Mouse (Mus musculus): ENCODE measurements around the gene Dnah17. TPM values are rescaled to one million over a fixed set of nuclear protein-coding genes. Genes with fewer than 3 reads are reported as not detected.

Gene Dnah17
- polyA plus RNA-seq, 1 experiment from 2014 or later = 0.23 TPM

DNA sequence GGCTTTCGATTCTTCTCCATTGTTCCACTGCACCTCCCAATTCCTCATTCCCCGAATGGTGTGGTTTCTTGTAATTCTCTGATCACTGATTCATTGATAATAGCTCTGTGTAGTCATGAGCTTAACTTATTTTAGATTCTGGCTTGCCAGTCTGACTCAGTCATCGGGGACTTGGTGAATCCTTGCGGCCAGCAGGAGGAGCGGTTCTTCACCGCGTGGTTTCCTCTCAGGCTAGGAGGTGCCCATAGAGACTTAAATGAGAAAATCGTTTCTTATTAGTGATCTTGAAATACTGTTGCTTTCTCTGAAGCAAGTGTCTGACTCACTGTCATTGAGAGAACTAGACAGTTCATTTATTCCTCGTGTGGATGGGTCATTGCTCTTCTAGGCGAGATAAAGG, 140.5 kb downstream of the Dnah17 start:
- H3K9me3 ChIP-seq = no peaks in the 10 kb centered on the region
- WGBS = 48% methylated on average over 10 of the region's 10 CpGs
- peaks cover 67% of the 10 kb centered on the region for H3K4me1 ChIP-seq (replicated peaks)

DNA sequence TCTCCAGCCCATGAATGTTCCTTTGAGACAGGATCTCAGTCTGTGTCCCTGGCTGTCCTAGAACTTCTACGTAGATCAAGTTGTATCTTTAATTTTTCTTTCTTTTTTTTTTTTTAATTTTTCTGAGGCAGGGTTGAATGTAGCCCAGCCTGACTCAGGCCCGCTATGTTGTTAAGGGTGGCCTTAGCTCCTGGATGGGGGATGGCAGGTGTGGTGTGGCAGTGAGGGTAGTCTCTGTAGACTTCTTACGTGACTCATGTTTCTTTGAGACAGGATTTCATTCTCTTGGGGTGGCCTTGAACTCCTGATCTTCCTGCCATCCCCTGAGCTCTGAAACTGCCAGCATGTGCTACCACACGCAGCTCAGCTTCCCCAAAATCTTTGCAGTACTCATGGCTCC, 141.2 kb downstream of the Dnah17 start:
- H3K27ac ChIP-seq (replicated peaks) = no peak overlapping the region
- 88% methylated on average over 4 of the region's 4 CpGs for WGBS
- no peaks in the 10 kb centered on the region for H3K9me3 ChIP-seq
- H3K36me3 ChIP-seq = no peaks in the 10 kb centered on the region
- peaks cover 63% of the 10 kb centered on the region for H3K4me1 ChIP-seq (replicated peaks)
- H3K27me3 ChIP-seq = no peaks in the 10 kb centered on the region
- ATAC-seq (ENCODE audit: low FRiP score, low read depth) = no peak
- H3K4me3 ChIP-seq = no peak overlapping the region
- H3K4me2 ChIP-seq = no peak overlapping the region
- H3K9ac ChIP-seq = no peak overlapping the region

More for the DNA sequence above, 140.5 kb downstream of the Dnah17 start:
- H3K36me3 ChIP-seq = no peaks in the 10 kb centered on the region
- H3K27ac ChIP-seq (replicated peaks) = no peak overlapping the region
- H3K27me3 ChIP-seq = no peaks in the 10 kb centered on the region
- H3K4me2 ChIP-seq = no peak overlapping the region
- H3K4me3 ChIP-seq = no peak overlapping the region
- ATAC-seq (ENCODE audit: low FRiP score, low read depth) = no peak
- no peak overlapping the region for H3K9ac ChIP-seq

DNA sequence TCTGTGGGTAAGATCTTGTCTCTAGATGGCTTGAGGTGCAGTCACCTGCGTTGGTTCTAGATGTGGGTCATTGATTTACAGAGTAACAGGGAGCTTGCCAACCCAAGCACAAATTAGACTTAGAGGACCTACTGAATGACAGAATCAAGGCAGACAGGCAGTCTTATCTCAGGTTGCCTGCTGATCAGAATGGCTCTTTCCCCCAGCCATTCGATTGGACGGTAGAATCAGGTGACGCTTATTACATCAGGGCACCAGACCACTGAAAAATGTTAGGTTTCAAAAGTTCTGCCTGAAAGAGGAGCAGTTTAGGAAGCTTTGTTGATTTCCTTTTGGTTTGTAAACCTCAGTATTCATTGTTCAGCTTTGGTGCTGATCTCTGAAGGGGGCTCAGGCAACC, 142.5 kb downstream of the Dnah17 start:
- Histone ChIP-seq H3K27me3 (no peaks in the 10 kb centered on the region), H3K27ac (replicated peaks) (no peak overlapping the region), H3K4me2 (peak overlapping the region; percentile 70), H3K4me1 (replicated peaks) (peaks cover 56% of the 10 kb centered on the region), H3K36me3 (no peaks in the 10 kb centered on the region), H3K9ac (peak overlapping the region; percentile 77), H3K9me3 (no peaks in the 10 kb centered on the region), H3K4me3 (peak overlapping the region; percentile 72)
- ATAC-seq (ENCODE audit: low FRiP score, low read depth) = no peak
- 71% methylated on average over 4 of the region's 4 CpGs for WGBS

DNA sequence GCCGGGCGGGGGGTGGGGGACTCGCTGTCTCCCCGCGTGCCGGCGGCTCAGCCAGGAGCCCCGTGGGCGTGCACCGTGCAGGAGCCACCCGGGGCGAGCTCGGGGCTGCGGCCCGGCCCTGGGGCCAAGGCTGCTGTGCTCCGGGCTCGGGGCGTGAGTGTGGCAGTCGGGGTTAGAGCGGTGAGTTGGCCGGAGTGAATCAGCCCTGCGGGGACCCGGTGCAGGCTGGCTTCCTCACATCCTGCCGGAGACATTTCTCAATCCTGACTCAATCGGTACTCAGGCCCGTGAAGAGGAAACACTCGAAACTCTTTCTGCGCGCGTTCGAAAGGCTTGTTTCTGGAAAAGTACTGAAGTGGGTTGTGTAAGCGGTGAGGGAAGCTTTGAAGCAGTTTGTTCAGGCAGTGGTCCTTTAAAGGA, 143.4 kb downstream of the Dnah17 start:
- WGBS = under 1% methylated on average over 23 of the region's 32 CpGs
- Histone ChIP-seq H3K9ac (peak overlapping the region; percentile 77), H3K4me2 (peak overlapping the region; percentile 70), H3K27me3 (no peaks in the 10 kb centered on the region), H3K4me3 (peak overlapping the region; percentile 72), H3K36me3 (no peaks in the 10 kb centered on the region), H3K27ac (replicated peaks) (peak overlapping the region; percentile 90), H3K9me3 (no peaks in the 10 kb centered on the region), H3K4me1 (replicated peaks) (peaks cover 53% of the 10 kb centered on the region)
- peak; percentile 77 for ATAC-seq (ENCODE audit: low FRiP score, low read depth)

DNA sequence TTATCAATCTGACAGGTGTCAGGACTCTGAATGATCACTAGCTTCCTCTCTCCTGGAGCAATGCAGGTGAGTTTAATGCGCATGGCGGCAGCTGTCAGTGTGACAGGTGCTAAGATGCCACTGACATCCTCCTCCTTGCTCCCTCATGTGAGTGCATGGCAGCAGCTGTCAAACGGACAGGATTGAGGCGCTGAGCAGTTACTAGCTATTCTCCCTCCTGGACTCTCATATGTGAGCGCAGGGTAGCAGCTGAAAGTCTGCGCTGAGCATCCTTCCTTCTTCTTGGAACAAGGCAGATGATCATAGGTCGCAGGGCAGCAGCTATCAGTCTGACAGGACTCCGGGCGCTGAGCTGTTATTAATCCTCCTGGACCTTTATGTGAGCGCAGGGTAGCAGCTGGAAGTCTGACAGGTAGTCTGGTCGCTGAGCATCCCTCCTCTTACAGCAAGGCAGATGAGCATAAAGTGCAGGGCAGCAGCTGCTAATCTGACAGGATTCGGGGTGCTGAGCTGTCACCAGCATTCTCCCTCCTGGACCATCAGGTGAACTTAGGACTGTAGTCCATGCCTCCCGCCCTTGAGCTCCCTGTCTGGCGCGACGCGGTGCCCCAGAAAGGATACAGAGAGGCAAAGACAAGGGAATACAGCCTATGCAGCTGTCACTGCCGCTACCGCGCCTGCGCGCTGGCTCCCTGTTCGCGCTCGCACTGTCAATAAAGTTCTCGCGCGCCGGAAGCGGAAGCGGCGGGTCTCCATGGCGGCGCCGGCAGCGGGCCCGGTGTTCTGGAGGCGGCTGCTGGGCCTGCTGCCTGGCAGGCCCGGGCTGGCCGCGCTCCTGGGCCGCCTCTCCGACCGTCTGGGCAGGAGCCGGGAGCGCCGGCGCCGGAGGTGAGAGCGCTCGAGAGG, 144.1 kb downstream of the Dnah17 start, which contains the start of gene Pgs1:
Pgs1 (plus strand) TSS at position 167 of the 906 bp plus-strand sequence.
- Histone ChIP-seq H3K4me2 (peak within 1 kb of the TSS; percentile 70), H3K27me3 (no peaks in the 10 kb centered on the region), H3K27ac (replicated peaks) (peak within 1 kb of the TSS; percentile 90), H3K4me1 (replicated peaks) (peaks cover 48% of the 10 kb centered on the region), H3K9ac (peak within 1 kb of the TSS; percentile 77), H3K4me3 (peak within 1 kb of the TSS; percentile 72), H3K9me3 (no peaks in the 10 kb centered on the region), H3K36me3 (no peaks in the 10 kb centered on the region)
- ATAC-seq (ENCODE audit: low FRiP score, low read depth) = peak; percentile 92
- WGBS = 6% methylated on average over 48 of the region's 51 CpGs

DNA sequence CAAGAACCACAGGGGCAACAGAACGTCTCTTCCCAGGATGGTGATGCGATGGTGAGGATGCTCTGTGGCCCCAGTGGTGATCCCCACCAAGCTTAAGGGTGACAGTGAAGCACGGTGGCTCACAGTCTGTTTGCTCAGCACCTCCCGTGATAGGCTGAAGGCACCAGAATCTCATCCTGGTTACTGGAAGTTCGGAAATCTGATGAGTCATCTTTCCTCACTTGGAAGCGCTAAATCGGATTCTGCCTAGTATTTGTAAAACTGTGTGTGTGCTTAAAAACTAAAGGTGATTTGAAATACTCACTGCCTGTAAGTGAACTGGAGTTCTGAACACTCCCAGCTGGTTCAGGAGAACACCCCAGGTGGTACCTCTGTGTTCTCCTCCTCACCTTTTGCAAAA, 146.7 kb downstream of the Dnah17 start:
- Histone ChIP-seq H3K4me2 (no peak overlapping the region), H3K27me3 (no peaks in the 10 kb centered on the region), H3K4me1 (replicated peaks) (peaks cover 23% of the 10 kb centered on the region), H3K27ac (replicated peaks) (no peak overlapping the region), H3K9me3 (no peaks in the 10 kb centered on the region), H3K9ac (no peak overlapping the region), H3K4me3 (no peak overlapping the region), H3K36me3 (no peaks in the 10 kb centered on the region)
- WGBS = 73% methylated on average over 7 of the region's 7 CpGs
- no peak for ATAC-seq (ENCODE audit: low FRiP score, low read depth)

DNA sequence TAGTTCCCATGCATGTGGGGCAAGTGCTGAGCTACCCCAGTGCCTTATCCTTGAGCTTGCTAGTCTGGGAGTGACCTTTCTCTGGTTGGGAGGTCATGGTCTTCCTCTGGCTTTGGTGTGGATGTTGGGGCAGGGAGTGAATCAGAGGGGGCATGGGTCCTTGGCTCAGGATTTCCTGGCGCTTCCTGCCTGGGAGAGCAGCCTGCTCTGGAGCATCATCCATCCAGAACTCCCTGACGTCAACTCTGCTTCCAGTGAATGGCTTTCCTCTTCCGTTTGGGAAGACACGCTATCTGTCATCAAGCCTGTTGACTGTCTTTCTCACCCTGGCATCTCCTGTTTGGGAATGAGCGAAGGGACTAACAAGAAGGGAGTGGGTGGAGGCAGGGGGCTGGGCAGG, 148.0 kb downstream of the Dnah17 start:
- Histone ChIP-seq H3K9me3 (no peaks in the 10 kb centered on the region), H3K36me3 (no peaks in the 10 kb centered on the region), H3K4me2 (no peak overlapping the region), H3K4me3 (no peak overlapping the region), H3K27ac (replicated peaks) (no peak overlapping the region), H3K9ac (no peak overlapping the region), H3K27me3 (no peaks in the 10 kb centered on the region), H3K4me1 (replicated peaks) (peaks cover 10% of the 10 kb centered on the region)
- 81% methylated on average over 5 of the region's 5 CpGs for WGBS
- no peak for ATAC-seq (ENCODE audit: low FRiP score, low read depth)

DNA sequence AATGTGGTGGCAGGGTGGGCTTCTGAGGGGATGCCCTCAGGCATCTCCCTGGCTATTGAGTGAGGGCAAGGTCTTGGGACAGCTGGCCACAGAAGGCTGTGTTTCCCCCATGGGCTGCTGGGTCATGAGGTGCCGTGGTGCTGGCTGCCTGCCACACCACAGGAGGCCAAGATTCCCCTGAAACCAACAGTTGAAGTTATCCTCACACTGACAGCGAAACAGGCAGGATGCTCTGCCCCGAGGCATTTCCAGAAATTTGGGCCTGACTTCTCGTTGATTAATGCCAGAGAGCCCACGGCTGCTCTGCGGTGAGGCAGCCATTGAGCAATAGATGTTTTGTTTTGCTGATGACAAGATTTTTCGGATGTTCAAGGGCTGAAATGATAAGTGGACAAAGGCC, 151.0 kb downstream of the Dnah17 start:
- Histone ChIP-seq H3K27ac (replicated peaks) (no peak overlapping the region), H3K4me1 (replicated peaks) (peaks cover 20% of the 10 kb centered on the region), H3K4me3 (no peak overlapping the region), H3K9ac (no peak overlapping the region), H3K36me3 (no peaks in the 10 kb centered on the region), H3K27me3 (no peaks in the 10 kb centered on the region), H3K9me3 (no peaks in the 10 kb centered on the region), H3K4me2 (no peak overlapping the region)
- ATAC-seq (ENCODE audit: low FRiP score, low read depth) = no peak
- WGBS = 50% methylated on average over 7 of the region's 7 CpGs

DNA sequence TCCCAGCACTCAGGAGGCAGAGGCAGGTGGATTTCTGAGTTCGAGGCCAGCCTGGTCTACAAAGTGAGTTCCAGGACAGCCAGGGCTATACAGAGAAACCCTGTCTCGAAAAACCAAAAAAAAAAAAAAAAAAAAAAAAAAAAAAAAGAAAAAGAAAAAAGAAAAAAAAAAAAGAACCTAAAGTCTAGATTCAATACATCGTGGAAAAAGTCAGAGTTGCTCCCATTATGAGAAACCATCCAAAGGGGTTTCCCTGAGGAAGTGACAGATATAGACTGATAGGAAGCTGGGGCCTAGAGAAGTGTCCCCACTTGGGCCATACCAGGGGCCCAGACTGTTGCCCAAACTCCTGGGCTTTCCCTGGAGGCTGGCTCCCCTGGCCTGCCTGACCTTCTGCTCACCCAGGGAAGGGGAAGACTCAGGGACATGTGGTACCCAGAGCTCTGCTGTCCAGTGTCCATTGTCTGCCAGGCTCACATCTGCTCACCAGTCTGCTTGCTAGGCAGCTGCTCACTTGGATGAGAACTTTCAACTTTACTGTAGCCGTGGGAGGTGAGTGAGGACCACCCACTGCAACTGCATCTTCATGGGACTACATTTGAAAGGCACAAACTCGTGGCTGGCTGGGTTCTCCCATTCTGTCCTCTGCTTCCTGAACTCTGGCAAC, 152.6 kb downstream of the Dnah17 start:
- 56% methylated on average over 4 of the region's 5 CpGs for WGBS
- Histone ChIP-seq H3K27ac (replicated peaks) (no peak overlapping the region), H3K4me1 (replicated peaks) (peaks cover 20% of the 10 kb centered on the region), H3K9me3 (no peaks in the 10 kb centered on the region), H3K27me3 (no peaks in the 10 kb centered on the region), H3K36me3 (no peaks in the 10 kb centered on the region), H3K4me2 (no peak overlapping the region), H3K9ac (no peak overlapping the region), H3K4me3 (no peak overlapping the region)
- no peak for ATAC-seq (ENCODE audit: low FRiP score, low read depth)

DNA sequence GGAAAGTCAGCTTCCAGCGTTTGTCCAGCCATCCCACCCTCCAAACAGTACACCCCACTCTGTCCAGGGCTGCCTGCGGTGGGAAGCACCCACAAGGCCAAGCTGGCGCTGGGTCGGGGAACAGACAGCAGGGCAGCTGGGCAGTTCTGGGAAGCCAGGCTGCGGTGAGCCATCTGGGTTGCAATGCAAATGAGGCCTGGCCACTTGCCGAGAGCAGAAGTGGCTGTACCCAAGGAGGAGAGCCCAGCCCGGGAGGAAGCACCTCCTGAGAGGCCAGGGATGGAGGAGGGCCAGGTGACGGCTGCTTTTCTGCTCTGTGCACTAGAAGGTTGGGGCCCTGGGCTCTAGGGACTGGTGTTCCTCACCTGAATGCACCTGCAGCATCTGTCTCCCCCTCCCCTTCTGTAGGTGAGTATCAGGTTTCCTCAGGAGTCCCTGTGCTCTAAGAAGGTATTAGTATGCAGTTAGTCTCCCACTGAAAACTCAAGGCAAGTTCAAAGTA, 154.3 kb downstream of the Dnah17 start:
- peak overlapping the region; percentile 70 for H3K27ac ChIP-seq (replicated peaks)
- H3K9me3 ChIP-seq = no peaks in the 10 kb centered on the region
- H3K36me3 ChIP-seq = no peaks in the 10 kb centered on the region
- H3K9ac ChIP-seq = no peak overlapping the region
- no peak overlapping the region for H3K4me2 ChIP-seq
- 2% methylated on average over 8 of the region's 8 CpGs for WGBS
- peak; percentile 70; the same call in 1 of the 2 replicates for ATAC-seq (ENCODE audit: low FRiP score, low read depth)
- peaks cover 20% of the 10 kb centered on the region for H3K4me1 ChIP-seq (replicated peaks)
- no peaks in the 10 kb centered on the region for H3K27me3 ChIP-seq
- H3K4me3 ChIP-seq = no peak overlapping the region

DNA sequence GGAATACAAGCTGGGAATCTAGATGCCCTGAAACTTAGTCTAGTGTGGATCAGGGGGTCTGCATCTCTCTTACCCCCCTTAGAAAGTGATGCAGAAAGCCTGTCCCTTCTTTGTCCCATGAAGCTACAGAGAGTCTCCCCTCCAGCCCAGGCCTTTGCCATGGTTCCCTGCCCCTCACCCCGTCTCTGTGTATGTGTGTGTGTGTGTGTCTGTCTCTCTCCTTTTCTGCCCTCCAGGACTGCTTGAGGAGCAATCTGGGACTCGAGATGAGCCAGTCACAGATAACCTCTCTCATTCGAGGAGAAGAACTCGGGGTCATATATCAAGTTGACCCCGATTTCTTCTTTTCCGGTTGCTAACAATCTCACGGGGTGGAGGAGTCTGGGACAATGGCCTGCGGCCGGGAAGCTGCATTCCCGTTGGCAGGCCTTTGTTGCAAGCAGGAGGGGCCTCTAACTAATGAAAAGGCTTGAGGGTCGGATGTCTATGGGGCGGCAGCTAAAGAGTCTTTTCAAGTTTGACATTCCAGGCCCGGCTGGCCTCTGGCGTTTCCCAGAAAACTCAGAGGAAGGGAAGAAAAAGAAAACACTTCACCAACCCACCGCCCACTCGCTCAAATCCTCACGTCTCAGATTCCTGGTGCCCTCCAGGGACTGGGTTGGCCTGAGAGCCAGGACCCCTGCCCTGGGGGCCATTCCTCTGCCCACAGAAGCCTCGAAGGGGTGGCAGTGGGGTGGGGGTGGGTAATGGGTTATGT, 155.0 kb downstream of the Dnah17 start:
- ATAC-seq (ENCODE audit: low FRiP score, low read depth) = peak; percentile 14; the same call in 1 of the 2 replicates

More for the DNA sequence above, 155.0 kb downstream of the Dnah17 start:
- Histone ChIP-seq H3K4me2 (no peak overlapping the region), H3K27me3 (no peaks in the 10 kb centered on the region), H3K36me3 (no peaks in the 10 kb centered on the region), H3K9me3 (no peaks in the 10 kb centered on the region), H3K27ac (replicated peaks) (peak overlapping the region; percentile 70), H3K4me1 (replicated peaks) (peaks cover 20% of the 10 kb centered on the region), H3K9ac (no peak overlapping the region), H3K4me3 (no peak overlapping the region)
- WGBS = 6% methylated on average over 18 of the region's 18 CpGs

Data from hindbrain, embryonic 15.5 days (tissue).